Mouse (Mus musculus) gastrocnemius, adult 2 months (tissue): ENCODE measurements around the gene Pip4k2b. TPM values are rescaled to one million over a fixed set of nuclear protein-coding genes. Genes with fewer than 3 reads are reported as not detected.
A peak's percentile ranks its signal among the peaks of the same experiment; 100 is the strongest.
"Not testable (repeated sequence)": the region's sequence is repeated elsewhere in the genome, so short reads cannot be mapped to it uniquely, and the experiment has no call there.

ENCODE experiments used
- DNase-seq: peaks from one replicate; pipeline ENCODE4 v3.0.0; 2022
- H3K27ac ChIP-seq: fragments of 200-600 bp; 2 replicates; pipeline ENCODE4 v1.8.1; 2022; ENCODE audit warnings: mild to moderate bottlenecking
- H3K4me3 ChIP-seq: fragments of 200-600 bp; 2 replicates; pipeline ENCODE4 v1.8.1; 2022; ENCODE audit warnings: mild to moderate bottlenecking, moderate library complexity
- CTCF ChIP-seq: fragments of 200-600 bp; IDR thresholded peaks from 2 replicates; pipeline ENCODE4 v1.8.1; 2022; ENCODE audit warnings: antibody characterized with exemption, mild to moderate bottlenecking, moderate library complexity
- intact Hi-C: fragments of 180-260 bp; cut with DNase I; formaldehyde crosslinking; loops from one replicate; pipeline ENCODE4 v1.15.1; 2025
- total RNA-seq, 2 experiments: library from RNA; stranded (reverse); gene quantifications; 2 replicates each; pipeline ENCODE4 v1.2.3; 2021

Gene Pip4k2b
- total RNA-seq, 2 experiments from 2014 or later = 59.3 to 66.2 TPM

- no peak for TF ChIP-seq CTCF
- no peak for DNase-seq
- Histone ChIP-seq H3K4me3 (no peak overlapping the region), H3K27ac (peak overlapping the region; percentile 87; the same call in 1 of the 2 replicates)
- intact Hi-C loops = loop anchor here (2.0 kb wide), 1 partner anchor 14 kb away; no protein-coding TSS in a partner anchor
Measured at GRCm38 (mm10) chr11:97718281-97718860, 26.1 kb downstream of the Pip4k2b start.

GRCm38 (mm10) chr11:97717369-97718280 is 26.9 kb downstream of the Pip4k2b start:
- no peak for DNase-seq
- H3K27ac ChIP-seq = peak overlapping the region; percentile 87
- intact Hi-C loops = loop anchor here (2.0 kb wide), 1 partner anchor 15 kb away; no protein-coding TSS in a partner anchor
- TF ChIP-seq CTCF = no peak
- H3K4me3 ChIP-seq = no peak overlapping the region

- H3K4me3 ChIP-seq = no peak overlapping the region
- intact Hi-C loops = no loop called here
- peak overlapping the region; percentile 87 for H3K27ac ChIP-seq
- DNase-seq = peak; percentile 75
- no peak for TF ChIP-seq CTCF
Measured at GRCm38 (mm10) chr11:97716021-97716420, 28.5 kb downstream of the Pip4k2b start.

GRCm38 (mm10) chr11:97714784-97715760 is 29.4 kb downstream of the Pip4k2b start:
- Histone ChIP-seq H3K27ac (peak overlapping the region; percentile 87), H3K4me3 (no peak overlapping the region)
- intact Hi-C loops = no loop called here
- no peak for TF ChIP-seq CTCF
- peak; percentile 82 for DNase-seq

- no peak overlapping the region for H3K4me3 ChIP-seq
- intact Hi-C loops = no loop called here
- peak overlapping the region; percentile 87 for H3K27ac ChIP-seq
- TF ChIP-seq CTCF = peak; percentile 33; the same call in 1 of the 2 replicates
- no peak for DNase-seq
Measured at GRCm38 (mm10) chr11:97714356-97714755, 30.1 kb downstream of the Pip4k2b start.

GRCm38 (mm10) chr11:97713896-97714295 is 30.6 kb downstream of the Pip4k2b start:
- intact Hi-C loops = no loop called here

GRCm38 (mm10) chr11:97712286-97712685 is 32.2 kb downstream of the Pip4k2b start:
- peak; percentile 79 for DNase-seq
- intact Hi-C loops = no loop called here
- Histone ChIP-seq H3K27ac (peak overlapping the region; percentile 87), H3K4me3 (peak overlapping the region; percentile 33)
- TF ChIP-seq CTCF = no peak

More at GRCm38 (mm10) chr11:97713896-97714295, 30.6 kb downstream of the Pip4k2b start:
- no peak for TF ChIP-seq CTCF
- Histone ChIP-seq H3K27ac (peak overlapping the region; percentile 87), H3K4me3 (no peak overlapping the region)
- DNase-seq = peak; percentile 83

GRCm38 (mm10) chr11:97711200-97711900 is 33.2 kb downstream of the Pip4k2b start:
- intact Hi-C loops = no loop called here
- TF ChIP-seq CTCF = no peak
- no peak for DNase-seq
- peak overlapping the region; percentile 8; the same call in 1 of the 2 replicates for H3K4me3 ChIP-seq
- H3K27ac ChIP-seq = peak overlapping the region; percentile 87

GRCm38 (mm10) chr11:97710067-97710466 is 34.4 kb downstream of the Pip4k2b start:
- DNase-seq, H3K27ac ChIP-seq, intact Hi-C loops, H3K4me3 ChIP-seq: not testable (repeated sequence)

GRCm38 (mm10) chr11:97703039-97703826 is 41.3 kb downstream of the Pip4k2b start, which contains the start of gene Psmb3:
Gene Psmb3 (plus strand): TSS chr11:97703399.
- peak; percentile 97 for DNase-seq
- H3K4me3 ChIP-seq = peak within 1 kb of the TSS; percentile 76
- intact Hi-C loops = loop anchor here (2.0 kb wide), 1 partner anchor 42 kb away; the partner anchor contains the start of gene Pip4k2b
- H3K27ac ChIP-seq = peak within 1 kb of the TSS; percentile 93
- no peak for TF ChIP-seq CTCF

GRCm38 (mm10) chr11:97702393-97702745 is 42.1 kb downstream of the Pip4k2b start:
- intact Hi-C loops = loop anchor here (2.0 kb wide), 1 partner anchor 42 kb away; the partner anchor contains the start of gene Pip4k2b
- TF ChIP-seq CTCF = no peak
- DNase-seq = peak; percentile 87

More at GRCm38 (mm10) chr11:97702393-97702745, 42.1 kb downstream of the Pip4k2b start:
- peak overlapping the region; percentile 93 for H3K27ac ChIP-seq
- peak overlapping the region; percentile 76 for H3K4me3 ChIP-seq
